Mouse (Mus musculus) ES-E14 (cell line): ENCODE results near the gene Med13l.

Experiments
- CHD2 ChIP-seq: IDR thresholded peaks from 2 replicates; pipeline ENCODE4 v1.6.1; 2014; ENCODE audit warnings: mild to moderate bottlenecking, low read depth, low read length, inconsistent platforms
- HCFC1 ChIP-seq: IDR thresholded peaks from 2 replicates; pipeline ENCODE4 v1.6.1; 2012; ENCODE audit warnings: low read length, inconsistent platforms, borderline replicate concordance; ENCODE audit not compliant: insufficient read depth
- ZC3H11A ChIP-seq: IDR thresholded peaks from 2 replicates; pipeline ENCODE4 v1.6.1; 2012; ENCODE audit warnings: low read depth, mild to moderate bottlenecking, inconsistent platforms, low read length, borderline replicate concordance
- ZNF384 ChIP-seq: IDR thresholded peaks from 2 replicates; pipeline ENCODE4 v1.6.1; 2012; ENCODE audit warnings: low read depth, low read length, inconsistent platforms

GRCm38 (mm10) chr5:118675697-118676096 is 115.2 kb downstream of the Med13l start:
- TF ChIP-seq HCFC1: no peak
- no peak for TF ChIP-seq ZC3H11A
- no peak for TF ChIP-seq CHD2
- TF ChIP-seq ZNF384: no peak
